Mouse (Mus musculus): ENCODE measurements at regions not wholly inside any gene's neighbourhood (a gene's known extent, or its start where the extent isn't known, plus 50 kb on each side); places are given as distances from the start of the nearest gene placed in this dataset.

GRCm38 (mm10) chr11:7289242-7289938, 75.7 kb upstream of the Igfbp3 start:
- 87% methylated on average over 8 of the region's 8 CpGs for WGBS

GRCm38 (mm10) chr11:7284836-7285490, 71.2 kb upstream of the Igfbp3 start:
- H3K9ac ChIP-seq = no peak overlapping the region
- 51% methylated on average over 4 of the region's 4 CpGs for WGBS

More at GRCm38 (mm10) chr11:7289242-7289938, 75.7 kb upstream of the Igfbp3 start:
- Histone ChIP-seq H3K36me3 (no peaks in the 10 kb centered on the region), H3K9me3 (no peaks in the 10 kb centered on the region), H3K4me3 (no peak overlapping the region), H3K9ac (no peak overlapping the region), H3K27ac (no peak overlapping the region), H3K4me1 (no peaks in the 10 kb centered on the region), H3K27me3 (replicated peaks) (no peaks in the 10 kb centered on the region), H3K4me2 (replicated peaks) (no peak overlapping the region)
- ATAC-seq (ENCODE audit: low FRiP score, low read depth) = no peak

GRCm38 (mm10) chr11:7282981-7283380, 69.3 kb upstream of the Igfbp3 start:
- H3K27ac ChIP-seq = no peak overlapping the region
- 93% methylated on average over 3 of the region's 3 CpGs for WGBS

More at GRCm38 (mm10) chr11:7284836-7285490, 71.2 kb upstream of the Igfbp3 start:
- Histone ChIP-seq H3K4me2 (replicated peaks) (no peak overlapping the region), H3K36me3 (no peaks in the 10 kb centered on the region), H3K4me3 (no peak overlapping the region), H3K4me1 (no peaks in the 10 kb centered on the region), H3K27me3 (replicated peaks) (no peaks in the 10 kb centered on the region), H3K9me3 (no peaks in the 10 kb centered on the region), H3K27ac (no peak overlapping the region)
- no peak for ATAC-seq (ENCODE audit: low FRiP score, low read depth)

GRCm38 (mm10) chr11:7282188-7282587, 68.5 kb upstream of the Igfbp3 start:
- Histone ChIP-seq H3K4me2 (replicated peaks) (no peak overlapping the region), H3K9ac (no peak overlapping the region), H3K4me3 (no peak overlapping the region), H3K27me3 (replicated peaks) (no peaks in the 10 kb centered on the region), H3K4me1 (no peaks in the 10 kb centered on the region), H3K27ac (no peak overlapping the region), H3K36me3 (no peaks in the 10 kb centered on the region), H3K9me3 (no peaks in the 10 kb centered on the region)
- 89% methylated on average over 2 of the region's 2 CpGs for WGBS
- ATAC-seq (ENCODE audit: low FRiP score, low read depth) = no peak

More at GRCm38 (mm10) chr11:7282981-7283380, 69.3 kb upstream of the Igfbp3 start:
- Histone ChIP-seq H3K9me3 (no peaks in the 10 kb centered on the region), H3K36me3 (no peaks in the 10 kb centered on the region), H3K27me3 (replicated peaks) (no peaks in the 10 kb centered on the region), H3K9ac (no peak overlapping the region), H3K4me1 (no peaks in the 10 kb centered on the region), H3K4me2 (replicated peaks) (no peak overlapping the region), H3K4me3 (no peak overlapping the region)
- no peak for ATAC-seq (ENCODE audit: low FRiP score, low read depth)

GRCm38 (mm10) chr11:7281656-7282055, 67.9 kb upstream of the Igfbp3 start:
- H3K4me2 ChIP-seq (replicated peaks) = no peak overlapping the region
- H3K4me3 ChIP-seq = no peak overlapping the region
- 34% methylated on average over 2 of the region's 2 CpGs for WGBS
- no peak overlapping the region for H3K9ac ChIP-seq
- H3K4me1 ChIP-seq = no peaks in the 10 kb centered on the region
- no peak for ATAC-seq (ENCODE audit: low FRiP score, low read depth)
- no peaks in the 10 kb centered on the region for H3K9me3 ChIP-seq
- H3K27me3 ChIP-seq (replicated peaks) = no peaks in the 10 kb centered on the region
- no peak overlapping the region for H3K27ac ChIP-seq
- no peaks in the 10 kb centered on the region for H3K36me3 ChIP-seq

- no peaks in the 10 kb centered on the region for H3K27me3 ChIP-seq (replicated peaks)
- WGBS = 68% methylated on average over 2 of the region's 2 CpGs
- no peak overlapping the region for H3K9ac ChIP-seq
- no peaks in the 10 kb centered on the region for H3K4me1 ChIP-seq
- H3K27ac ChIP-seq = no peak overlapping the region
- no peaks in the 10 kb centered on the region for H3K36me3 ChIP-seq
- H3K9me3 ChIP-seq = no peaks in the 10 kb centered on the region
- H3K4me2 ChIP-seq (replicated peaks) = no peak overlapping the region
- no peak for ATAC-seq (ENCODE audit: low FRiP score, low read depth)
- no peak overlapping the region for H3K4me3 ChIP-seq
Observed at GRCm38 (mm10) chr11:7279891-7280290, 66.2 kb upstream of the Igfbp3 start.

GRCm38 (mm10) chr11:7272543-7272942, 58.8 kb upstream of the Igfbp3 start:
- Histone ChIP-seq H3K4me3 (no peak overlapping the region), H3K4me2 (replicated peaks) (no peak overlapping the region), H3K4me1 (no peaks in the 10 kb centered on the region), H3K9me3 (no peaks in the 10 kb centered on the region), H3K27me3 (replicated peaks) (no peaks in the 10 kb centered on the region), H3K27ac (no peak overlapping the region), H3K9ac (no peak overlapping the region), H3K36me3 (no peaks in the 10 kb centered on the region)
- 55% methylated on average over 3 of the region's 3 CpGs for WGBS
- no peak for ATAC-seq (ENCODE audit: low FRiP score, low read depth)

- Histone ChIP-seq H3K27me3 (replicated peaks) (no peaks in the 10 kb centered on the region), H3K36me3 (no peaks in the 10 kb centered on the region), H3K9me3 (no peaks in the 10 kb centered on the region), H3K4me2 (replicated peaks) (no peak overlapping the region), H3K4me3 (no peak overlapping the region), H3K4me1 (no peaks in the 10 kb centered on the region), H3K27ac (no peak overlapping the region), H3K9ac (no peak overlapping the region)
- 97% methylated on average over 1 of the region's 1 CpGs for WGBS
- ATAC-seq (ENCODE audit: low FRiP score, low read depth) = no peak
Observed at GRCm38 (mm10) chr11:7270916-7271315, 57.2 kb upstream of the Igfbp3 start.

- no peaks in the 10 kb centered on the region for H3K4me1 ChIP-seq
- ATAC-seq (ENCODE audit: low FRiP score, low read depth) = no peak
- no peaks in the 10 kb centered on the region for H3K9me3 ChIP-seq
- H3K9ac ChIP-seq = no peak overlapping the region
- no peaks in the 10 kb centered on the region for H3K27me3 ChIP-seq (replicated peaks)
- H3K27ac ChIP-seq = no peak overlapping the region
- 80% methylated on average over 4 of the region's 4 CpGs for WGBS
- no peaks in the 10 kb centered on the region for H3K36me3 ChIP-seq
- H3K4me3 ChIP-seq = no peak overlapping the region
- no peak overlapping the region for H3K4me2 ChIP-seq (replicated peaks)
Observed at GRCm38 (mm10) chr11:7263971-7264370, 50.2 kb upstream of the Igfbp3 start.
